Mouse (Mus musculus) intestine, embryonic 16.5 days (tissue): ENCODE results near the gene Car12. TPM values are rescaled to one million over a fixed set of nuclear protein-coding genes. Genes with fewer than 3 reads are reported as not detected.

Source experiments
- ATAC-seq: fragments of 200-750 bp; cut with Nextera tagmentation; 2 replicates; pipeline ENCODE4 v1.8.0; 2017; ENCODE audit warnings: moderate TSS enrichment, moderate library complexity
- H3K27ac ChIP-seq: fragments of 300-500 bp; sonication (generic); 2 replicates; pipeline ENCODE4 v1.5.1; 2014; ENCODE audit warnings: mild to moderate bottlenecking, low read length
- H3K27me3 ChIP-seq: fragments of 300-500 bp; sonication (generic); replicated peaks from 2 replicates; pipeline ENCODE4 v1.6.1; 2014; ENCODE audit warnings: low read length, control low read depth, mixed read lengths; ENCODE audit not compliant: control insufficient read depth, insufficient read depth
- H3K36me3 ChIP-seq: fragments of 300-500 bp; sonication (generic); 2 replicates; pipeline ENCODE4 v1.6.1; 2014; ENCODE audit warnings: low read length, control low read depth; ENCODE audit not compliant: control insufficient read depth, insufficient read depth
- H3K4me1 ChIP-seq: fragments of 300-500 bp; sonication (generic); 2 replicates; pipeline ENCODE4 v1.6.1; 2014; ENCODE audit warnings: low read length, control low read depth, mixed read lengths; ENCODE audit not compliant: control insufficient read depth, insufficient read depth
- H3K4me2 ChIP-seq: fragments of 300-500 bp; sonication (generic); 2 replicates; pipeline ENCODE4 v1.6.1; 2014; ENCODE audit warnings: low read depth, low read length, control low read depth
- H3K4me3 ChIP-seq: fragments of 300-500 bp; sonication (generic); 2 replicates; pipeline ENCODE4 v1.5.1; 2014; ENCODE audit warnings: mild to moderate bottlenecking, low read length
- H3K9ac ChIP-seq: fragments of 300-500 bp; sonication (generic); 2 replicates; pipeline ENCODE4 v1.6.1; 2014; ENCODE audit warnings: low read depth, low read length
- H3K9me3 ChIP-seq: fragments of 300-500 bp; sonication (generic); 2 replicates; pipeline ENCODE4 v1.6.1; 2016; ENCODE audit warnings: low read length, control low read depth; ENCODE audit not compliant: control insufficient read depth
- WGBS: fragments of 180-500 bp; shearing (Covaris S2); extraction: QIAGEN DNeasy Blood & Tissue Kit; methylation state at CpG from one replicate; pipeline ENCODE4 v1.1.7; 2014; 5-methylcytosine and 5-hydroxymethylcytosine counted together
- polyA plus RNA-seq: library from polyadenylated mRNA; unstranded; fragments of >200 nt; fragmentation: Nextera tagmentation; extraction: Ambion mirVana; gene quantifications from 2 replicates; pipeline ENCODE4 v1.2.1, GENCODE M21; 2015

Car12 gene
- polyA plus RNA-seq, 1 experiment from 2014 or later, result 5.4 TPM

DNA sequence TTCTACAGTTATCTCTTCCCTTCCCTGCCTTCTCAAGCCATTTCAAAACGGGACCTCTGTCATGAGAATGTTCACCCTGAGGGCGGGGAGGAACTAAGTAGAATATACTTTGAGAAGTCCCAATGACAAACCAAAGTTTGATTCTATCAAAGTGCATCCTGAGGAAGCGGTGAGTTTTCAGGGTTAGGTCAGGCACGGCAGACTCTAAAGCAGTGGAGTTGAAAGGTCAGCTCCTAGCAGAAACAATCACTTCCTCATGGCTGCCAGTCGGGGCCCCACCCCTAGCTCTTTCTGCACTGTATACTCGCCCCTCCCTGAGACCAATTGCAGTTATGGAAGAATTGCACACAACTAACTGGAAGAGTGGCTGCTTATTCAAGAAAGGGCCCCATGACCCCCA, 33.4 kb upstream of the Car12 start:
- 42% methylated on average over 6 of the region's 6 CpGs for WGBS
- 0 out of 2 replicates have a peak overlapping the region, but pooled peaks have one; percentile 21 for H3K27ac ChIP-seq

DNA sequence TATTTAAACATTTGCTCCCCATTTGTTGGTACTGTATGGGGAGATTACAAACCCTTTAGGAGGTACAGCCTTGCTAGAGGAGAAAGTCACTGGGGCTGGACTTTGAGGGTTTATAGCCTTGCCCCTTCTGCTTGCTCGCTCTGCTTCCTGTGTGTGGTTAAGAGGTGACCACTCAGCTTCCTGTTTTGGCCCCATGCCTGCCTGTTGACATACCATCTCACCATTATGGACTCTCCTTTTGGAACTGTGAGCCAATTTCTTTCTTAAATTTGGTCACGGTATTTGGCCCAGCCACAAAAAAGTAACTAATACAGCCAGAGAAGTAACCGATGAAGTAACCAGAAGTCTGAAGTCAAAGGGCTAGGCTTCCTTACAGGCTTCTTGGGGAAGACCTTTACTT, 30.7 kb upstream of the Car12 start:
- H3K27ac ChIP-seq, result no peak overlapping the region
- H3K36me3 ChIP-seq, result no peaks in the 10 kb centered on the region
- peaks cover 8% of the 10 kb centered on the region for H3K4me1 ChIP-seq
- H3K9ac ChIP-seq, result no peak overlapping the region
- no peaks in the 10 kb centered on the region for H3K27me3 ChIP-seq
- H3K4me3 ChIP-seq, result no peak overlapping the region
- ATAC-seq, result no peak
- no peak overlapping the region for H3K4me2 ChIP-seq
- 92% methylated on average over 3 of the region's 3 CpGs for WGBS
- H3K9me3 ChIP-seq, result no peaks in the 10 kb centered on the region

More for the DNA sequence above, 33.4 kb upstream of the Car12 start:
- peak; percentile 90 for ATAC-seq
- Histone ChIP-seq H3K4me1 (peaks cover 8% of the 10 kb centered on the region), H3K4me3 (no peak overlapping the region), H3K36me3 (no peaks in the 10 kb centered on the region), H3K4me2 (no peak overlapping the region), H3K9me3 (no peaks in the 10 kb centered on the region), H3K9ac (no peak overlapping the region), H3K27me3 (no peaks in the 10 kb centered on the region)

DNA sequence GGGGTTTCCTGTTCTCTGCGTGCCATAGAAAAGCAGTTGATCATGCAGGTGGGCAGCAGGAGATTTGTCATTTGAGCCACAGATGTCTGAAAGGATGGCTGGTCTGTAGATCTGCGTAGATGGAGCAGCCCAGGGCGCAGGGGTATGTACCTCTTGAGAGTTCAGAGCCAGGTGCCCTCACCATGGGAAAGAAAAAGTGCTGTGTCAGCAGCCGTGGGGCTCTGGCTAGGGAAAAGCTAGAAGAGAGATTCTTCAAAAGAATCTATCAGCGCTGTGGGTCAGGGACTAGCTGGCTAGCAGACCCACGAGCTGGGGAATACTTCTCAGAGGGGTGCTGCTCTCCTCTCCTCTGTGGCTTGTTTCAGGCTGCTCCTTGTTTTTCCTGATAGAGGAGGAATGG, 27.8 kb upstream of the Car12 start:
- Histone ChIP-seq H3K27ac (no peak overlapping the region), H3K4me1 (no peaks in the 10 kb centered on the region; the same call in 1 of the 2 replicates), H3K9me3 (no peaks in the 10 kb centered on the region), H3K9ac (no peak overlapping the region), H3K4me3 (no peak overlapping the region), H3K27me3 (no peaks in the 10 kb centered on the region), H3K4me2 (no peak overlapping the region), H3K36me3 (no peaks in the 10 kb centered on the region)
- WGBS, result 76% methylated on average over 6 of the region's 6 CpGs
- no peak for ATAC-seq

DNA sequence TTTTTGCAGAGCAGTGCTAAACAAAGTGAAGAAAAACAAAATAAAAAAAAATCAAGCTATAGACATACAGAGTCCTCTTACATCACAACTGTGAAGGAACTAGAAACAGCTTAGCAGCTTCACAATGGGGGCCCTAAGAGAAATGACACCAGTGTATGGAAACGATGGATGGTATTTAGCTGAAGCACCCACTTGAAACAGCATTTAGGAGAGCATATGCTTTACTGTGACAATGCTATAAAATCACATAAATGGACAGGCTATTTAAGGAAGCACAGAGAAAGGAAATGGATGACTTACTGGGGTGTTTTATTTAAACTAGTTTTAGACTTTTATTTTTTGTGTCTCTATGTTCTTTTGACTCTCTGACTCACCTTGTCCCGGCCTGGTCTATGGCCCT, 25.8 kb upstream of the Car12 start:
- Histone ChIP-seq H3K4me2 (no peak overlapping the region), H3K27ac (no peak overlapping the region), H3K27me3 (no peaks in the 10 kb centered on the region), H3K4me1 (no peaks in the 10 kb centered on the region), H3K9me3 (no peaks in the 10 kb centered on the region), H3K36me3 (no peaks in the 10 kb centered on the region), H3K4me3 (no peak overlapping the region), H3K9ac (no peak overlapping the region)
- WGBS, result 71% methylated on average over 2 of the region's 2 CpGs
- ATAC-seq, result no peak

DNA sequence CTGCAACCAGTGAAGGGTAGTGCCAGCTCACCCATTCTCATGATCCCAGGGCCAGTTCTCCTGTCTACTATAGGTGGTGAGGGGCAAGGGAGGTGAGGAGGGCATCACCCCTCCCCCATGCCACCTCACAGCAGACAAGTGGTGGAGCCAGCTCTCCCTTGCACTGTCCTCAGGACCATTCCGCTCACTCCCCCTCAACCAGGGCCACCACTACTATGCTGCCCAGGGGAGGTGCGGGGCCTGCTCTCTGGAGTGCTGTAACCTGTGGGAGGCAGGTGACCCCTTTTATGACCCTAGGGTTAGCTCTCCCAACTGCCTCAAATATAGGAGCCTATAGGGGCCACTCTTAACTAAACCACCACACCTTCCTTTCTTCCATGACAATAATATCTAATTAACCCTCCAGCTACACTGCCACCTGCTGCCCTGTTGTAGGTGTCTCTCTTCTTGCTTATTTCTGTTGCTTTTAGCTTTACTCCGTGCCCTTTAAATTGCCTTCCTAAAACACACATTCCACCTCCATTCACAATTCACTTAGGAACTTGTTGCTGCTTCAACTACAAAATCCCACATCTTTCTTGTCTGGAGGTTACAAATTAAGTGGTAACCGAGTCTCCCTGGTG, 21.7 kb upstream of the Car12 start:
- Histone ChIP-seq H3K4me3 (no peak overlapping the region), H3K9ac (no peak overlapping the region), H3K9me3 (no peaks in the 10 kb centered on the region), H3K27me3 (no peaks in the 10 kb centered on the region), H3K36me3 (no peaks in the 10 kb centered on the region), H3K4me1 (no peaks in the 10 kb centered on the region), H3K27ac (no peak overlapping the region), H3K4me2 (no peak overlapping the region)
- WGBS, result 83% methylated on average over 4 of the region's 4 CpGs
- no peak for ATAC-seq

DNA sequence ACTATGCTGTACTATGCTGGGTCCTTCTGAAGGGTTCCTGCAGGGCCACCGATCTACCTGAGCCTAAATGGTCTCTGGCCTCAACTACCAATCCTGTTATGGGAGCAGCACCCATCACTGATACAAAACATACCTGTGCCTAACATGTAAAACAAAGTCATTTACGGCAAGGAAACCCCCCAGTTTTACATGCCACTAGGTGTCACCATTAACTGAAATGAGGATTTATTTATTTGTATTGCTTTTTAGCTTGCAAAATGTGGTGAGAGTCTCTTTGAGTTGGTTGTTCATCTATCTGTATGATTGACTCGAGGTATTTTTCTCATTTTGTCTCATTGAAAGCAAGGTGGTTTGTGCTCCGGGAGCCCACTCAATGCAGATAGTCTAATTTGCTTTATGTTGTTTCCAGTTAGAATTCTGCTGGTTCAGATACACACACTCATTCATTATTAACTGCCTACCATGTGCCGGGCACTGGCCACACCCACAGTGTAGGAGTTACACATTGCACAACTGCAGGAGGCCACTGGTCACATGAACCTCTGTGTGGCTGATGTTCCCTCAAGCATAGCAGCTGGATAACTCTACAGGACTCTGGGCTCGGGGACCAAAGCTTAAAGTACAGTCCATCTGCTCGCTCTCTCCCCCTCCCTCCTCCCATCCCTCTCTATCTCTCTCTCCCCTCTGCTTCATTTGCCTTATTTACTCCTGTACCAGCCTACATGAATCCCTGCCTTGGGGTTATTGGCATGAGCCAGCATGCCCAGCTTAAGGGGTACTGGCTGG, 15.9 kb upstream of the Car12 start:
- H3K4me3 ChIP-seq, result no peak overlapping the region
- H3K27me3 ChIP-seq, result no peaks in the 10 kb centered on the region
- H3K9ac ChIP-seq, result no peak overlapping the region
- H3K9me3 ChIP-seq, result no peaks in the 10 kb centered on the region
- H3K4me1 ChIP-seq, result peaks cover 3% of the 10 kb centered on the region; the same call in 1 of the 2 replicates
- H3K36me3 ChIP-seq, result no peaks in the 10 kb centered on the region
- ATAC-seq, result peak; percentile 97
- H3K4me2 ChIP-seq, result no peak overlapping the region
- H3K27ac ChIP-seq, result peak overlapping the region; percentile 64; the same call in 1 of the 2 replicates
- WGBS, result 67% methylated on average over 7 of the region's 7 CpGs

DNA sequence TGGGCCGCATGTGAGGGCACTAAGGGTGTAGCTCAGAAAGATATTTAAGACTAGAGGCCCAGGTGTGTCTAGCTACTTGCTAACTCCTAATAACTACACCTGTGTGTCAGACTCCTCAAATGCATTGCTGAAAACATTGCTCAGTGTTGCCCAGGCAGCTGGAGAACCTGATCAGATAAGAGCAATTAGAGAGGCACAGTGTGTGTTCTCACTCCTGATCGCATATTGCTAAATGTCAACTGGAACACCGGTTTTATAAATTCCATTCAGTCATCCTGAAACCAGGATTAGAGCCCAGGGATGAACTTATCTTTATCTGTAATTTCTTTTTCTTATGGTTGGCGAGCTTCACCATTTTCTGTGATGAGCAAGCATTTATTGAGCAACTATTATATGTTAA, 13.7 kb upstream of the Car12 start:
- Histone ChIP-seq H3K9me3 (no peaks in the 10 kb centered on the region), H3K27ac (no peak overlapping the region), H3K27me3 (no peaks in the 10 kb centered on the region), H3K9ac (no peak overlapping the region), H3K4me3 (no peak overlapping the region), H3K4me1 (peaks cover 3% of the 10 kb centered on the region; the same call in 1 of the 2 replicates), H3K4me2 (no peak overlapping the region), H3K36me3 (no peaks in the 10 kb centered on the region)
- 73% methylated on average over 4 of the region's 4 CpGs for WGBS
- no peak for ATAC-seq

DNA sequence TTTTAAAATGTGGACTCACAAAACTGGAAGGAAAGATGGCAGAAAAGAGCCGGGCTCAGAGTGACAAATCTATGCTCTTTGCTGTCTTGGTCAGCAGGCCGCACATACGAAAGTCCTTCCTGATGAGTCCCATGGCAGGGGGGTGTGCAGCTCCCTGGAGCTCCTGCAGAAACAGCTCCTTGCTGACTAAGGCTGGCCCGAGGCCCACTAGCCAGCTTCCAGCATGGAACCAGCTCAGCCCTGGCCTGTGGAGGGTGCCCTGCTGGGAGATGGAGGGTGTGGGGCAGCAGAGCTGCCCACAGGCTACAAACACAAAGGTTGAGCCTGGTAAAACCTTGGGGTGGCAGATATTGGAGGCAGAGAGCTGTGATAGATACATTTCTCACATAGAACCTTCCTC, 10.5 kb upstream of the Car12 start:
- Histone ChIP-seq H3K4me2 (no peak overlapping the region), H3K36me3 (no peaks in the 10 kb centered on the region)
- no peak for ATAC-seq

DNA sequence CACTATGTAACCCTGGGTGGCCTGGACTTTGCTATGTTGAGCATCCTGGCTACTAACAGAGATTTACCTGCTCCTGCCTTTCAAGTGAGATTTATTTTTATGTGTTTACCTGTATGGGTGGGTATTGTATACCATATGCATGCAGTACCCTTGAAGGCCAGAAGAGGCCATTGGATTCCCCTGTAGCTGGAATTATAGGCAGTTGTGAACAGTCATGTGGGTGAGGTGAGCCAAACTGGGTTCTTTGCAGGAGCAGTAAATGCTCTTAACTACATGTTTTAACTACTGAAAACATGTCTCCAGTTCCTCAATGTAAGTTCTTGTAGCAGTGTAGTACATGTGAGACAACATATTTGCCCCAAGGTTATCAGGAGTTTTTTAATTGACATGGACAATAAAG, 8.1 kb upstream of the Car12 start:
- Histone ChIP-seq H3K27me3 (no peaks in the 10 kb centered on the region), H3K4me1 (no peaks in the 10 kb centered on the region), H3K36me3 (no peaks in the 10 kb centered on the region), H3K4me2 (no peak overlapping the region), H3K9ac (no peak overlapping the region), H3K4me3 (no peak overlapping the region), H3K27ac (no peak overlapping the region), H3K9me3 (no peaks in the 10 kb centered on the region)
- no peak for ATAC-seq

More for the DNA sequence above, 10.5 kb upstream of the Car12 start:
- H3K9me3 ChIP-seq, result no peaks in the 10 kb centered on the region
- H3K27me3 ChIP-seq, result no peaks in the 10 kb centered on the region
- H3K4me3 ChIP-seq, result no peak overlapping the region
- H3K4me1 ChIP-seq, result 0 out of 2 replicates have a peak, but pooled peaks cover under 1% of the 10 kb centered on the region
- 88% methylated on average over 4 of the region's 4 CpGs for WGBS
- H3K27ac ChIP-seq, result no peak overlapping the region
- no peak overlapping the region for H3K9ac ChIP-seq
